Mouse (Mus musculus): ENCODE data around the gene Arrb1. TPM values are rescaled to one million over a fixed set of nuclear protein-coding genes. Genes with fewer than 3 reads are reported as not detected.
A peak's percentile ranks its signal among the peaks of the same experiment; 100 is the strongest.

Gene Arrb1
- total RNA-seq, 2 experiments from 2014 or later = 23.3 to 23.7 TPM

DNA sequence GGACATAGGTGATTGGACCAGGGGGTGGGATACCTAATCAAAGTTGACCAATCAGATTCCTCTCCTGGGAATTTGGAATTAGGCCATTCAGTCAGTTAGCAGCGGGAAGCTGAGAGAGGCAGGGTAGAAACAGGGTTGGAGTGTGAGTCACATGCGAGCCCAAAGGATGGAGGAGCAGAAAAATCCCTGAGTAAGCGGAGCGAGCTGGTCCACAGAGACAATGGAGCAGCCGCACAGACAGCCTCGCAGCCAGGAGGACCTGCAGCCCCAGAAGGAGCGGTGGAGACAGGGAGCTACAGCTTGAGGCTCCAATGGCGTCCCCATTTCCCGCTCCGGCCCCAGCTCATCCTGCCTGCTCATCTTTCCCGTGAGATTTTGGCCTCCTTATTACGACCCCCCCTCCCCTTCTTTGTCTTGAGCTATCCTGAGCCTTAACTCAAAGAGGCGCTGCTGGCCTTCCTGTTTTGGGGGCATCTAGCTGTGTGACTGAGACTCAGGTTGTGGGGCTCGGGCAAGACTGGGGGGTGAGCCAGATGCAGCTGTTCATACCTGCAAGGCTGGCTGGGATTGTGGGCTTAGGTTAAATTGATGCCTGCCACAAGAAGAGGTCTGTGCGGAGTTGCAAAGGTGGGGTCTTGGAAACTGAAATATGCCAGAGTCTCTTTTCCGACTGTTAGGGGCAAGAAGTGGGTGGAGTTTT is 44.4 kb downstream of the Arrb1 start:
- DNase-seq = no peak

DNA sequence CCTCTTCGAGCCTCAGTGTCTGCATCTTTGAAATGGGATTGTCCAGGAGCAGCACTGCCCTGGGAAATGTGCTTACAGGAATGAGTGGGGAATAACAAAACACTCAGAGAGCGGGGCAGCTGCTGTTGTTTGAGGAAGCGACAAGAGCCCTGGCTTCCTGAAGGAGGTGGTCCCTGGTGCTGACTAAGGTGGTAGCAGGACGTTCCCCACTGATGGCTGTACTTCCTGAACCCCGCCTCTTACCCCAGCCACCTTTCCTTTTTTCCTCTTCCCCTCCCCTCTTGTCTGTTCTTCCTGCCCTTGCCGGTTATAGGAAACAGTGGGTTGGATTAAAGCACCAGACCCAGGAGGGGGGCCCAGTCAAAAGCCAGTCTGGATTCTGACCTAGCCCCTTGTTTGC is 45.0 kb downstream of the Arrb1 start:
- peak in 1 of 2 experiments; percentile 23 for DNase-seq

DNA sequence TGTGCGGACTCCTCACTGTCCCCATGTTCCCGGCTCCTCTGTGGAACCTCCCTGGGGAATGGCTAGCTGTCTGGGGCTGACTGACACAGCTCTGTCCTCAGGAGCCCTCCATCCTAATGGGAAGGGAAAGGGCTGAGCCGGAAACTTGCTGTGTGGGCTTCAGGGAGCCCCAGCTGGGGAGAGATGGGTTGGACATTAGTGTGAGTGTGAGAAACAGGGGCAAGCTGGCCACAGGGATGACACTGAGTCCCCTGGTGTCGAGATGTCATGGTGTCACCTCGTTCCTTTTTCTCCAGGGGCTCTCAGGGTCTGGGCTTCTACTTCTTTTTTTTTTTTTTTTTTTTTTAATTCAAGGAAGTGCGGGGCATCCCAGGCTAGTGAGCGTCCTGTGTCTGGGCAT is 47.0 kb downstream of the Arrb1 start:
- DNase-seq = no peak

DNA sequence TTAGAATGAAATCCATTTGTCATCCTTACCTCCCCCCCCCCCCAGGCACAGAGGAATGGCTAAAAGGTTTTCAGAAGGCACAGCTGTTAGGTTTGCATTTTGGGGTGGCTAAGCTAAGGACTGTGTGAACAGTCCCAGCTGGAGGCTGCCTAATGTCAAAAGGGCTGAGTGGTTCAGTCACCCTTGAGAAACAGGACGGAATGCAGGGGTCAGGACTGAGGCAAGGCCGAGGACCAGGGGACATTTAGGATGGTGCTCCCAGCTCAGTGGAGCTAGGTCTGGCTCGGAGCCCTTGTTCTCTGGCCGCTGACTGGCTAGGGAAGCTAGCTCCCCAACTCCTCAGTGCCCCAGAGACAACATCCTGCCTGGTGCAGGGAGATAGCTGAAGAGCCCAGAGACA is 47.6 kb downstream of the Arrb1 start:
- DNase-seq = peak in 1 of 2 experiments; percentile 10

DNA sequence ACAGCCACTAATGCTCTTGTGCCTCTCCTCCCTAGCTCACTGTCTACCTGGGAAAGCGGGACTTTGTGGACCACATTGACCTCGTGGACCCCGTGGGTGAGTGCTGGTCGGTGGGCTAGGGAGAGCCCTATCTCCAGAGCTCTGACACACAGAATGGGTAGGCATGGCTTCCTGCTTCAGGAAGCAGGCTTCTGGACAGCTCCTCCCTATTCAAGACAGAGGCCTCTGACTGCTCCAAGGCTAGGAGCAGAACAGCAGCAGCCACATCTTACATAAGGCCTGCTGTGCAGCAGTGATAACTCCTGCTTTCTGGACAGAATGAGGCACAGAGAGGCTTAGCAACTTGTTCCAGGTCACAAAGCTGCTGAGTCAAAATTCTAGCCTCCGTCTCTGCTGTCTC is 48.4 kb downstream of the Arrb1 start:
- DNase-seq = no peak

DNA sequence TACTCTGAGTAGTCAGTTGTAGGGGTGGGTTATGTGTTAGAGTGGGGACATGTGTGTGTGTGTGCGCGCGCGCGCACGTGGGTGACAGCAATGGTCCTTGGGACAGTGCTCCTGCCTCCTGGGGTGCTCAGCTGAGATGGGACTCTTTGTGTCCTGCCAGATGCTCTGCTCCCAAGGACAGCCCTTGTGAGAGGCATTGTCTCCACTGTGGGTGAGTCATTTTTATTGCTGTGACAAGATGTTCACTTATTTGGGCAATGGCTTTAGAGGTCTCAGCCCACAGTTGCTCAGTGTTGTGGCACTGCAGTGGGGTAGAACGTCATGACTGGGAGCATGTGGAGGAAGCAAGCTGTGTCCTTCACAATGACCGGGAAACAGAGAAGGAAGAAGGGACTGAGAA is 50.7 kb downstream of the Arrb1 start:
- DNase-seq = no peak

DNA sequence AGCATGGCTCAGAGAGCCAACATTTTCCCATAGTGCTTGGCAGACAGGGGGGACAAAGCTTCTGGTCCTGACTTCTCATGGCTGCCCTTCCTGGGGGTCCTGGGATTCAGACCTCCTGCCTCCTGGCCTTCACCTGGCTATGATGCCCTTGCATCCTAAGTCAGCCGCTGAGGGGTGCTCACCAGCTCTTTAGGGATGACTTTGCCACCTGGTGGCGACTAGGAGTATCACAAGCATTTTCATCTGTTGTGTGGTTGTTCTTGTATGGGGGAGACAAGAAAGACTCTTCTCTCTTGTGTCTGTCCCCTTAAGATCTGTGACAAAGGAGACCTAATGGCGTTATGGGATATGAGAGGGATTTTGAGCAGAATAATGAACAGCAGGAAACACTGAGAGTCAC is 54.8 kb downstream of the Arrb1 start:
- DNase-seq = peak; percentile 55 to 81

DNA sequence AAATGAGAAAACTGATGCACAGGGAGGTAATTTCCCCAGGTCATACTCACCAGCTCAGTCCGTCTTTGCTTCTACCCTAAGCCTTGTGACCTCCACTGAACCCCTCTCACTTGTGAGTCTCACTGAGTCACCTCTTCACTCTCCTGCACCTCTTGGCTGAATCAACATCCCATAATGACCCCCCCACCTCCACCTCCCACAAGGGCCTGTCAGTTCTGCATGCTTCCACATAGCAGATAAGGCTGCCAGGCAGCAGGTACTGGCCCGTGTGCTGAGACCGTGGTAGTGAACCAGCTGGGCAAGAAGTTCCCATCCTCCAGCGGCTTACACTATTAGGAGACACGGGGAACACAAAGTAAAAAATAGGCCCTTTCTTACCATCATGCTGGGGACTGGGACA is 55.4 kb downstream of the Arrb1 start:
- DNase-seq = no peak

DNA sequence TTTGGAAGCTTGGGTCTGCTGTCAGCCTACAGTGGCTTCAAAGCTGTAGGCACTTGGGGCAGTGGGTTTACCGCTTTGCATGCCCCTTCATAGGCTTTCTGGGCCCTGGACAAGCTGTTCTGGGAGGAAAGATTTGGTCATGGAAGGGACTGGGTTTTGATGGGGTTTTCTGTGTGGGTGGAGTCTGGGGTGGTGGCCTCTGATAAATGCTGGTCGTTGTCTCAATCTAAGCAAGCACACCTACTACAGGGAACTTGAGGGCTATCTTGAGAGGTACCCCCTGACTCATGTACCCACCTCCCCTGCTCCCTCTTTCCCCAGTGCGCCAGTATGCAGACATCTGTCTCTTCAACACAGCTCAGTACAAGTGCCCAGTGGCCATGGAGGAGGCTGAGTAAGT is 57.4 kb downstream of the Arrb1 start:
- no peak for DNase-seq

DNA sequence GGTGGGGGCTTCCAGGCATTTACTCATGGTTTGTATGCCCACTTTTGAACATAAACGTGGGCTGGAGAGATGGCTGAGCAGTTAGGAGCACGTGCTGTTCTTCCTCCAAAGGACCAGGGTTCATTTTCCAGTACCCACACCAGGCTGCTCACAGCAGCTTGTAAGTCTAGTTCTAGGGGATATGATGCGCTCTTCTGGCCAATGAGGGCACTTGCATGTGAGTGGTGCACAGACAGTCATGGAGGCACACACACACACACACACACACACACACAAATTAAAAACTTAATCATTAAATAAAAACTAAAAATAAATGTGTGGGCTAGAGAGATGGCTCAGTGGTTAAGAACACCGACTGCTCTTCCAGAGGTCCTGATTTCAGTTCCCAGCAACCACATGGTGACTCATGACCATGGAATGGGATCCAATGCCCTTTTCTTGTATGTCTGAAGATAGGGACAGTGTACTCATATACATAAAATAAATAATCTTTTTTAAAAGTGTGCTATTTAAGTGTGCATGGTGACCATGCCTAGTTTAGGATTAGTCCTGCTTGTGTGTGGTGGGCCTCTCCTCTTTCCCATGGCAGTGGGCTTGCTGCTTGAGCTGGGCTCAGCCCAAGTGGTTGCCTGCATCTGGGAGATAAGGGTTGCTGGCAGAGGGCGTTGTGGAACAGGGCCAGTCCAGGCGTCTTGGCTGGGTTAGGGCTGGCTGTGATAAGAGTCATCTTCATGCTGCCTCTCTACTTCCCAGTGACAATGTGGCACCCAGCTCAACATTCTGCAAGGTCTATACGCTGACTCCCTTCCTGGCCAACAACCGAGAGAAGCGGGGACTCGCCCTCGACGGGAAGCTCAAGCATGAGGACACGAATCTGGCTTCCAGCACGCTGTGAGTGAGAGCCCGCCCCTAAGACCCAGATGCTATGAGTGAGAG is 58.9 kb downstream of the Arrb1 start:
- DNase-seq = peak; percentile 32 to 33

DNA sequence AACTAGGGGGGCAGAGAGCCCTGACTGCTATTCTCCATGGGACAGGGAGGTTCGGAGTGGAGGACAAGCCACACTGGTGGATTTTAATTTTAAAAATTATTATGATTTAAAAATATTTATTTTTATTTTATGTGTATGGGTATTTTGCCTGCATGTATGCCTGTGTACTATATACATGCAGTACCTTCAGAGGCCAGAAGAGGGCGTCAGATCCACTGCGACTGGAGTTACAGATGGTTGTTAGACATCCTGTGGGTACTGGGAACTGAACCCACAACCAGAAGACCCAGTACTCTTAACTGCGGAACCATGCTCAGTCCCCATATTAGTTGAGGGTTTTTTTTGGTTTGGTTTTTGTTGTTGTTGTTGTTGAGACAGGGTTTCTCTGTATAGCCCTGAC is 63.5 kb downstream of the Arrb1 start:
- no peak for DNase-seq

DNA sequence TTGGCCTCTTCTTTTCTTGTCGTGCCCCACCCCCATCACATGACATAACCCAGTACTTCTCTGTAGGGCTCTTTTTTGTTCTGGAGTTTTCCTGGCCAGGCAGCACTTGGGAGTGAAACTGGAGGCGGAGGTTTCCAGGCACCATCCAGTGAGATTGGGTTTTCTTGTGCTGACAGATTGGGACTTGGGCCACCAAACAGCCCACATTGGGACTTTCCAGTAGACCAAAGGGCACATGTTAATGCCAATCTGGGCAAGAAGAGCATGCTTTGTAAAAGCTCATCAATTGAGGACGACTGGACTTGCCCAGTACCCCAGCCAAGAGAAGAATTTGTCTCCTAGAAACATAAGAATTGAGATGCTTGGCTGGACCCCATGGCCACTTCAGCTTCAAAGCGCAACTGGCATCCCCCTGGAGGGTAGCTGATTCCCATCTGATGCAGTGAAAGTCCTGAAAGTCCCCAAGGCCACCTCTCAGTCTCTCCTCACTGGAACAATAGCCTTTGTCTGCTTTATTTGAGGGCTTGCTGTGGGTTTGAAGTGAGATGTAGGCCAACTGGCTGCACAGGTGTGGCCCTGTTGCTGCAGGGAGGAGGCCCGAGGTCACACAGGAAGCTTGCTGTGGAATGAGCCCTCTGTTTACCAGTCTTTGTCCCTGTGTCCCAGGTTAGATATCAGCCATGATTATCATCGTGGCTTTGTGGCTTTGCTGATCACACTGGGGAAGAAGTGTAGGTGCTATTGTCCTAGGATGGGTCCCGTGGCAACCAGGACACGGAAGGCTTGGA is 68.8 kb downstream of the Arrb1 start:
- DNase-seq = no peak

DNA sequence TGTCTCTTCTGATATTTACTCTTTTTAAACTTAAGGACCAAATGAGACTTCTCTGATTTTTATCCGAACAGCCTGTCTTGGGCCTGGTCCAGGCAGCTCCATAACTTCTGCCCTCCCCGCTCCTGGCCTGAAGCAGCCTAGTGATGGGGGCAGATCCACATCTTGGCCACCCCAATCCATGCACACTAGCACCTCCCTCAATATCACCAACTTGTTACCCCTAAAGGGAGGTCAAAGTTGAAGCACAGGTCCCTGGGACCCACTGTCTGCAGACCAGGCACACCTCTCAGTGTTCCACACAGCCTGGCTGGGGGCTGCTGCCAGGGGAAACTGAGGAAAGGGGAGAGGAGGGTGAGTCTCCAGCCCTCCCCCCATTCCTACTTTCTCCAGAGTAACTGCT is 69.8 kb downstream of the Arrb1 start:
- DNase-seq = no peak

DNA sequence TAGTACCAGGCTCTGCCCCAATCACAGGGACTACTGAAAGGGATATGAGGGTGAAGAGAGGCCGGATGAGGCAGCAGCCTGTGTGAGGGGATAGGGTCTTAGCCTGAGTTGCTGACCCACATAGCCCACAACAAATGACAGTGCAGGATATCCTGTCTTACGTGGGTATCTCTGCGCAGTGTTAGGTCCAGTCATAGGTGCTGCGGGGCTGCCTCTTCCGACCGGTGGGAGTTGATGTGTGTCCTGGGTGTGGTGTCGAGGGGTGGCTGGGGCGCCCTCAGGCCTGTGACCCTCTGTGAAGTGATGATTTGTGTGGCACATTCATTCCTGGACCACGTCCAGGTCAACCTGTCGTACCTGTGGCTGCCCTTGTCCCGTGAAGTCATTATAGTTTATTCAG is 71.0 kb downstream of the Arrb1 start:
- no peak for DNase-seq

DNA sequence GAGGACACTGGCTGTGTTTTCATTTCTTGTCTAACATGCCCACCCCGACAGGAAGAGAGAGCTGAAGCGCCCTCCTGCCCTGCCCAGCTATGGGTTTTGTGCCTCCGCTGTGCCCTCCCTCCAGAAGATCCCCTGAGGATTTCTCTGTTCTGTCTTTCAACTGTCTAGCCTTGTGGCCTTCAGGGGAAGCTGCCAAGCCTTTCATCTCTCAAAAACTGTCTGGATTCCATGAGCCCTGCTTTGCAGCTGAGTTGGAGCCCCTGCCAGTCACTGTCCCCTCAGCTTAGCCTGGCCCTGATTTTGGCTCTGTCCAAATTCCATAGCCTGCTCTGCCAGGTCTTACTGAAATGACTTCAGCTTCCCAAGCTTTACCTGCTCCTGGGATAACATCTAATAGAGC is 71.5 kb downstream of the Arrb1 start:
- DNase-seq = no peak

DNA sequence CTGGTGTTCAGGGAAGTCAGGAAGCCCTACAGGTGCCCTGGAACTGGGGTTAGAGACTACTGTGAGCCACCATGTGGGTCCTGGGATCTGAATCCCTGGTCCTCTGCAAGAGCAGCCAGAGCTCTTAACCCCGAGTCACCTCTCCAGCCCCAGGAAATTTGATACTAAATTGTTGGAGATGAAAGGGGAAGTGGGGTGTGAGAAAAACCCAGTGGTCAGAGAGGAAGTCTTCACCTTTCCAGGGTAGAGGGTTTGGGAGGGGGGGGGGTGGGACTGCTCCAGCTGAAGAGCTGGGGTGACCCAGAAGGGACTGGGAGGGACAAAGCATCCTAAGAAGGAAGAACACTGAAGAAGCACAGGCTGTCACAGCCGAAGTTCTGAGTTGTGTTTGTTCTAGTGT is 72.4 kb downstream of the Arrb1 start:
- DNase-seq = no peak

DNA sequence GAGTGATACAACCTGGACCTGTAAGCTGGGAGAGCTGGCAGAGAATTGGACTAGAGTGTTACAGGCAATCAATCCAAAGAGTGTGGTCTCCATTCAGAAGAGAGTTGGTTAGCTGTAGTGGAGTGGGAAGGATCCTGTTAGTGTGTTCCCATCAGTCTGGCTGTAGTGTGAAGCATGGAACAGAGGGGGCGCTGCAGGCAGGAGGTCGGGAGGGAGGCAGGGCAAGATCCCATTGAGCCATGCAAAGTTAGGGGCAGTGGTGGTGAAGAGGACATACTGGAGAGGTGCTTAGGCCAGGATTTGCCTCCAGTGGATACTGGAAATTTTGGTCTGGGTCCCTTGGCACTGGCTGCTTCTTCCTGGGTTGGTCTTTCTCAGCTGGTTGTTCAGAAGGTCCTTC is 83.0 kb downstream of the Arrb1 start:
- DNase-seq = no peak

DNA sequence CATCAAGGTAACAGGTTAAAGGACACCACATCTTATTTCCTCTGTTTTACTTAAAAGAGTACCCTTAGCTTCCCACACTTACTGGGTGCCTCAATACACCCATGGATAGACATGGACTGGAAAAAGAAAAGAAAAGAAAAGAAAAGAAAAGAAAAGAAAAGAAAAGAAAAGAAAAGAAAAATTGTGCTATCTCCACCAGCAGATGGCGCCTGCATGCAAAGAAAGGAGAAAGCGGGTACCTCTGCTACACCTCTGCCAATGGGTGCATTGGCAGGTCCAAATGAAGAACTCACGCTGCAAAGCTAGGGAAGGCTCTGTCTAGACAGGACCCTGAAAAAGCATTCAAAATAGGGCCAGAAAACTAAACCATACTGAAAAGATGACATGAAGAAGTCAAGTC is 83.6 kb downstream of the Arrb1 start:
- DNase-seq = peak; percentile 37 to 70

DNA sequence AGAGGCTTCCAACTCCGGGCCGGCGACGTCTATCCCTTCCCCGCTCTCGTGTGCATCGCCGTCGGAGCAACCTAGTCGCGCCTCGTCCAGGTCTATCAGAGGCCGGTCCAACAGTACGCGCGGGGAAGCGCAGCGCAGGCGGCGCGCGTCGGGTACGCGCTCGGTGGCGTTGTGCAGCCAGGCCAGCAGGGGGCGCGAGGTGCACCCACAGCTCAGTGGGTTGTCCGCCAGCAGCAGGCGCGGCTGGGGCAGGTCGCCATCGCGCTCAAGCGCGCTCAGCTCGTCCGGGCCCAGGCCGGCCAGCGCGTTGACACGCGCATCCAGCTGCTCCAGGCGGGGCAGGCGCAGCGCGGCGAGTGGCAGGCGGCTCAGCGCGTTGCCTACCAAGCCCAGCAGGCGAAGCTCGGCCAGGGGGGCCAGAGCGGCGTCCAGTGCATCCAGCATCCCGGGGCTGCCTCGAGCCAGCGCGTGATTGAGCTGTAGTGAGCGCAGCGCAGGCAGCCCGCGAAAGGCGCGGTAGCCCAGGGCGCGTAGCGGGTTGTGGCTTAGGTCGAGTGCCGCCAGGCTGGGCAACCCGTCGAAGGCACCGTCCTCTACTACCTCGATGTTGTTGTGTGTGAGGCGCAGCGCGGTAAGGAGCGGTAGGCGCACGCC is 90.6 kb downstream of the Arrb1 start:
- peak; percentile 93 to 95 for DNase-seq

DNA sequence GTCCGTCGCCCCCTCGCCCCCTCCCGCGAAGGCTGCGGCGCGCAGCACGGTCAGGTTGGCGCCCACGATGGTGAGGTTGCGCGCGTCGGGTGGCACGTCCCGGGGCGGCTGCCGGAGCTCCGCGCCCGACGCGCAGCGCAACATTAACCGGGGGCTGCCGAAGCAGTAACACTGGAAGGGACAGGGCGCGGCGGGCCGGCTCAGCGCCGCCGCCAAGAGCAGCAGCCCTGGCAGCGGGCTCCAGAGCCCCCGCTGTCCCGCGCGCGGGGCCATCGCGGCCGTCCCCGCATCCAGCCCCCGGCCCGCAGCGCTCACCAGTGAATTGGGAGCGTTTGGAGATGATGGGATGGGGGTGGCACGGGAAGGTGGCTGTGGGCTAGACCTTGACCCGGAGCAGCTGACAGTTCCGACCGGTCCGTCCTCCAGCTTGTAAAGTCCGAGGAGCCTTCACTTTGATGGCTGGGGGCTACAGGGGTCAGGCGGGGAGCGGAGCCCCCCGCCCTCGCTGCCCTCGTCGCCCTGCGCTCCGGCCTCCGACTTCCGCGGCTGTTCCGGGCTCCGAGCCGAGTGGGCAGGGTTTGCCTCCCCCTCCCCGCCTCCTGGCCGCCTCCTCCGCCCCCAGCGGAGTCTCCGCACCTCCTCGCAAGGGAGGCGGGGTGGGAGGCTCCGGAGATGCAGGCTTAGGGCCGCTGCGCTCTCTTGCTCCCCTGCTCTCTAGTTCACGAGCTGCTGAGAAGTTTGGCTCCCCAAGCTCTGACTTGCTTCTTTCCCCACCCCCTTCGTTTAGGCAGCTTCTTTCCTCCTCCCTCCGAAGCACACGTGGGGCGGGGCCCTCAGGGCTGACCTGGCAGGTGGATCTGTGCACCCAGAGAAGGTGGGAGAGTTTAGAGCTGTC is 91.4 kb downstream of the Arrb1 start, which contains the start of gene Tpbgl:
Gene Tpbgl, minus strand, starts transcription at position 728 of the 895 bp plus-strand sequence.
- peak; percentile 82 to 89 for DNase-seq

DNA sequence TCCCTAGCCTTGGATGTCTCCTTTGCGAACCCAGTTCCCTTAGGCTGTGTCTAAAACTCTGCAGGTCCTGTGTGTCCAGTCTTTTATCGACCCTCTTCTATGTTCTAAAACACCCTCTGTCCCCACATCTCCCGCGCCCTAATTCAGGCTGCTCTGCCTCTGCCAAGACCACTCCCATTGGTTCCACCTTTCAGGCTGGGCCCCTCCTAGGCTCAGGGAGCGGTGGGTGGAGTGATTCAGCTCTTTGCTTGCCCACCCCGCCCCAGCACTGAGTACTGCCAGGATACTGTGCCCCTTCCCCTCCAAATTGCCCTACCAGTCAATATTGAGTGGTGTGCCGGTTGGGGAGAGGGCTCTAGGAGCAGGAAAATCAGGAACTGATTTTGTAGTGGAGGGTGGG is 92.1 kb downstream of the Arrb1 start:
- no peak for DNase-seq
